Mouse (Mus musculus) MEL (cell line): ENCODE measurements around the gene Tpra1.

Experiments
- USF1 ChIP-seq: IDR thresholded peaks from 2 replicates; pipeline ENCODE4 v1.6.1; 2014; ENCODE audit warnings: low read depth, mild to moderate bottlenecking, inconsistent platforms, low read length, improper control_type of control experiment, moderate library complexity
- ZNF384 ChIP-seq: IDR thresholded peaks from 2 replicates; pipeline ENCODE4 v1.6.1; 2012; ENCODE audit warnings: low read depth, mild to moderate bottlenecking, inconsistent platforms, low read length, improper control_type of control experiment

- TF ChIP-seq USF1 (no peak), ZNF384 (no peak)
These were observed 20.7 kb upstream of the Tpra1 start for GRCm38 (mm10) chr6:88881334-88881733.
